Mouse (Mus musculus): Measurements from ENCODE around the gene Lad1. TPM values are rescaled to one million over a fixed set of nuclear protein-coding genes. Genes with fewer than 3 reads are reported as not detected.

Gene Lad1
- polyA plus RNA-seq, 1 experiment from 2014 or later = 0.36 TPM

GRCm38 (mm10) chr1:135835716-135836483 lies 17.5 kb downstream of the Lad1 start, which contains the start of gene Tnnt2:
TSS of gene Tnnt2 (plus strand) at chr1:135836354.
- no peaks in the 10 kb centered on the region for H3K27me3 ChIP-seq
- no peak for ATAC-seq
- H3K27ac ChIP-seq = no peak within 1 kb of the TSS
- no peak within 1 kb of the TSS for H3K4me2 ChIP-seq (replicated peaks)
- no peaks in the 10 kb centered on the region for H3K9me3 ChIP-seq
- H3K4me3 ChIP-seq (replicated peaks) = no peak within 1 kb of the TSS
- WGBS = 51% methylated on average over 9 of the region's 9 CpGs
- H3K36me3 ChIP-seq = no peaks in the 10 kb centered on the region
- no peak within 1 kb of the TSS for H3K9ac ChIP-seq (replicated peaks)
- no peaks in the 10 kb centered on the region for H3K4me1 ChIP-seq (replicated peaks)

- no peak overlapping the region for H3K4me3 ChIP-seq (replicated peaks)
- no peaks in the 10 kb centered on the region for H3K27me3 ChIP-seq
- no peaks in the 10 kb centered on the region for H3K36me3 ChIP-seq
- H3K9ac ChIP-seq (replicated peaks) = no peak overlapping the region
- 70% methylated on average over 4 of the region's 4 CpGs for WGBS
- H3K4me1 ChIP-seq (replicated peaks) = no peaks in the 10 kb centered on the region
- H3K27ac ChIP-seq = no peak overlapping the region
- no peaks in the 10 kb centered on the region for H3K9me3 ChIP-seq
- no peak overlapping the region for H3K4me2 ChIP-seq (replicated peaks)
- no peak for ATAC-seq
Observed at GRCm38 (mm10) chr1:135838626-135839025, 20.2 kb downstream of the Lad1 start.

DNA sequence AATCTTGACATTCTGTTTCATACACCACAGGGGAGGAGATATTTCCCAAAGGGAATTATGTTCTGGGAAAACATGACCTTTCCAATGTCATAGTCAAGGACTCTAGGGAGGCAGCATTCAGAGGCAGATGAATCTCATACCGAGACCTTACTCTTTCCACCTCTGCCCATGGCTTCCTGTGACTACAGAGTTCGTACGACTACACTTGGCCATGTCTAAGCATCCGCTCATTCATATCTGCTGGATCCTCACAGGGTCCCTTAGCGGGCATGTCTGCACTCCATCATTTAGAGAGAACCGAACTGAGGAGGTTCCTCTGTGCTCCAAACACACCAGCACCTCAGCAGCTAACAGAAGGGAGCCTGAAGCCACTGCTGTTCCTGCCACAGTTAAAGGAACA lies 20.7 kb downstream of the Lad1 start:
- 92% methylated on average over 6 of the region's 6 CpGs for WGBS

DNA sequence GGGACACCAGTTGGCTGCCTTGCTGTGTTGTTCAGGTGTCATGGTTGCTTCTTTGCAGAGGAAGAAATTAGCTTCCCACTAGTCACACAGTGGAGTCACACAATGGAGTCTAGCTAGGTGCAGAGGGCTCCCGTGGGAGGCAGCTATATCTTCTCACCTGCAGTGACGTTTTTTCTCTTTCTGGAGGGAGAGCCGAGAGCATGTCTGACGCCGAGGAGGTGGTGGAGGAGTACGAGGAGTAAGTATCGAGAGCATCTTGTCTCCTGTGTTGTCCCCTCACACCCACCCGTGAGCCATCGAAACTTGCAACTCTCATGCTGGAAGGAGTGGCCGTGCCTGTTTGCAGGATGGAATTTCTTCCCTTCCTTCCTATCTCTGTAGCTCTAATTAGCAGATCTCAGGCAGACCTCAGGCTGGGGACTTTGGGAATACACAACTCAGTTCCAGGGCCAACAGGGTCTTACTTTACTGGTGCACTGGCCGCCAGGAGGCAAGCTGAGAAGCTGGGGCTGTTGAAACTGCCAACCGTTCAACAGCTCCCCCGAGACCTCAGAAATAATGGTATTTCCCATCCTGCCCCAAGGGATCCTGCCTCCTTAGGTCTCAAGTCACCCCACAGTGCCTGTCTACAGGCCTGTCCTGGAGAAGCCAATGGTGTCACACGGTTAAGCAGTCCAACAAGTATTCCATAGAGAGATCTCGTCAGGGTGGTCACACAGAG lies 22.4 kb downstream of the Lad1 start:
- Histone ChIP-seq H3K4me3 (replicated peaks) (no peak overlapping the region), H3K4me2 (replicated peaks) (no peak overlapping the region), H3K4me1 (replicated peaks) (no peaks in the 10 kb centered on the region), H3K36me3 (no peaks in the 10 kb centered on the region), H3K27me3 (no peaks in the 10 kb centered on the region), H3K9ac (replicated peaks) (no peak overlapping the region), H3K9me3 (no peaks in the 10 kb centered on the region), H3K27ac (no peak overlapping the region)
- no peak for ATAC-seq
- 83% methylated on average over 15 of the region's 15 CpGs for WGBS

More for the DNA sequence above, 20.7 kb downstream of the Lad1 start:
- no peaks in the 10 kb centered on the region for H3K27me3 ChIP-seq
- H3K9ac ChIP-seq (replicated peaks) = no peak overlapping the region
- H3K36me3 ChIP-seq = no peaks in the 10 kb centered on the region
- no peak overlapping the region for H3K27ac ChIP-seq
- H3K4me1 ChIP-seq (replicated peaks) = no peaks in the 10 kb centered on the region
- H3K4me3 ChIP-seq (replicated peaks) = no peak overlapping the region
- no peaks in the 10 kb centered on the region for H3K9me3 ChIP-seq
- no peak for ATAC-seq
- H3K4me2 ChIP-seq (replicated peaks) = no peak overlapping the region

DNA sequence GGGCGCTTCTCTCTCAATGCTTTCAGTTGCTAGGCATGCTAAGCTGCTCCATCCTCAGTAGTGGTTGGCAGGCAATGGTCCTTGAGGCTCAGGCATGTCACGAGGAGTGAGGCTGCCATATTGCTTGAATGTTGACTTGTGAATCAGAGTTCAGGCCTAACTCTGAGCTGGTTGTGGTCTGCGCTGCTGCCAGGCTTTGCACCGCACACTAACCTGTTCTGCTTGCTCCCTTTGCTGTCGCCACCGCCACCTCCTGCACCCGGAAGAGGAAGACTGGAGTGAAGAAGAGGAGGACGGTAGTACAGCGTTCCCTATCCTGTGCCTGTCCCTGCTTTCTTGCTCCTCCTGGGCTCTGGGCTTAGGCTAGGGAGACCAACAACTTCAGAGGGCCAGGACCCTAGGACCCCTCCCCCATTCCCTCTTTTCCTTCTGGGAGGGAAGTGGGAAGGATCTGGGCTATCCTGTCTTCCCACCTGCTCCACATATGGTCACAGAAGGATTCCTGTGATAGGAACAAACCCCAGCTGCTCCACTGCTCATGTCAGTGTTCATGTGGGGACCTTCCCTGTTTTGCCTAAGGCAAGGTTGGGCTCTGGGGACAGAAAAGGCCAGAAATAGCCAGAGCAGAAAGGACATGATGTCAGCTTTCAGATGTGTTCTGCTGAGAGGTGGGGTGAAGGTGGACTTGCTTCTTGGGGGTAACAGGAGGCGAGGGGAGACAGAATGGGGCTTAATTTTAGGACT lies 25.3 kb downstream of the Lad1 start:
- WGBS = 88% methylated on average over 10 of the region's 10 CpGs

DNA sequence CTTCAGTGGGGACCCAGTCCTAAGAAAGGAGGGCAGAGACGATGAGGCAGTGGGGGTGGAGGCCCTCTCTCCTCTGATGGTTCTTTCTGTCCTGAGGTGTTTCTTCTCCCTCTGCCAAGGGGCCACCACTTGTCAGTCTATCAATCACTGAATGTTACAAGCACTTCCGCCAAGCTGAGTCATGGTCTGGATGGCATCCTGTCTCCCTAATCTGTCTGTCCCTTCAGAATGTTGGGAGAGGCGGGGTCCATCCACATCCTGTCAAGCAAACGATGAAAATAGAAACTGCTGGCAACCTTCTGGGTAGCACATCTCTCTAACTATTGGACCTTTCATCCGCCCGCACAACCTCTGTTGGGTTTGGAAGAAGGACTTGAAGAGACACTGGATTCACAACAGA lies 26.1 kb downstream of the Lad1 start:
- no peak overlapping the region for H3K4me3 ChIP-seq (replicated peaks)
- H3K36me3 ChIP-seq = no peaks in the 10 kb centered on the region
- no peaks in the 10 kb centered on the region for H3K27me3 ChIP-seq
- ATAC-seq = no peak
- H3K27ac ChIP-seq = no peak overlapping the region
- no peaks in the 10 kb centered on the region for H3K4me1 ChIP-seq (replicated peaks)
- WGBS = 86% methylated on average over 6 of the region's 6 CpGs
- H3K9me3 ChIP-seq = no peaks in the 10 kb centered on the region
- no peak overlapping the region for H3K9ac ChIP-seq (replicated peaks)
- no peak overlapping the region for H3K4me2 ChIP-seq (replicated peaks)

More for the DNA sequence above, 25.3 kb downstream of the Lad1 start:
- ATAC-seq = no peak
- no peak overlapping the region for H3K9ac ChIP-seq (replicated peaks)
- H3K4me3 ChIP-seq (replicated peaks) = no peak overlapping the region
- no peaks in the 10 kb centered on the region for H3K4me1 ChIP-seq (replicated peaks)
- H3K27me3 ChIP-seq = no peaks in the 10 kb centered on the region
- H3K4me2 ChIP-seq (replicated peaks) = no peak overlapping the region
- no peaks in the 10 kb centered on the region for H3K36me3 ChIP-seq
- no peak overlapping the region for H3K27ac ChIP-seq
- no peaks in the 10 kb centered on the region for H3K9me3 ChIP-seq

GRCm38 (mm10) chr1:135846632-135847031 lies 28.2 kb downstream of the Lad1 start:
- no peaks in the 10 kb centered on the region for H3K36me3 ChIP-seq
- peaks cover 5% of the 10 kb centered on the region; the same call in 1 of the 2 replicates for H3K4me1 ChIP-seq (replicated peaks)
- ATAC-seq = no peak
- H3K4me3 ChIP-seq (replicated peaks) = no peak overlapping the region
- no peaks in the 10 kb centered on the region for H3K27me3 ChIP-seq
- H3K9ac ChIP-seq (replicated peaks) = no peak overlapping the region
- no peaks in the 10 kb centered on the region for H3K9me3 ChIP-seq
- WGBS = 80% methylated on average over 5 of the region's 5 CpGs
- H3K4me2 ChIP-seq (replicated peaks) = no peak overlapping the region
- H3K27ac ChIP-seq = no peak overlapping the region

DNA sequence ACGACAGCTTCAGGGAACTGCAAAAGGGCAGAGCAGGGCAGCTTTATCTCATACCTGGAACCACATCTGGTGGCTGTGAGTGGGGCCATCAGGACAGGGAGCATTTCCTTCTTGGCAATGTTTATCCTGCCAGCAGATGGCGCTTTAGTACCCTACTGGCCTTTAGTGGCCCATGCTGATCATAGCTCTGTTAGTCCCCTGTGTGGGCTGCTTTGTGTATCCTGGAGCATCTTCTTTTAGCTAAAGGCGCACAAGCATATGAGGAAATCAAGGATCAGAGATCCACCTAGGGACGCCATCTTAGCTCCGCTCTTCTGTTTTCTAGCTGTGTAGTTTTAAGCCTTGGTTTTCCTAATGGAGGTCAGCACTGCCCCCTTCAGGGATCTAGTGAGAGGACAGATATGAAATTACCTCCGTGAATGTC lies 28.8 kb downstream of the Lad1 start:
- H3K36me3 ChIP-seq = no peaks in the 10 kb centered on the region
- no peak overlapping the region for H3K4me2 ChIP-seq (replicated peaks)
- H3K4me3 ChIP-seq (replicated peaks) = no peak overlapping the region
- ATAC-seq = no peak
- peaks cover 10% of the 10 kb centered on the region for H3K4me1 ChIP-seq (replicated peaks)
- no peaks in the 10 kb centered on the region for H3K27me3 ChIP-seq
- H3K27ac ChIP-seq = no peak overlapping the region
- WGBS = 24% methylated on average over 6 of the region's 6 CpGs
- H3K9ac ChIP-seq (replicated peaks) = no peak overlapping the region
- no peaks in the 10 kb centered on the region for H3K9me3 ChIP-seq

- Histone ChIP-seq H3K9ac (replicated peaks) (no peak overlapping the region), H3K27ac (no peak overlapping the region), H3K9me3 (no peaks in the 10 kb centered on the region), H3K27me3 (no peaks in the 10 kb centered on the region), H3K36me3 (no peaks in the 10 kb centered on the region), H3K4me2 (replicated peaks) (no peak overlapping the region), H3K4me3 (replicated peaks) (no peak overlapping the region), H3K4me1 (replicated peaks) (peaks cover 16% of the 10 kb centered on the region)
- ATAC-seq = no peak
- 92% methylated on average over 17 of the region's 17 CpGs for WGBS
Observed at GRCm38 (mm10) chr1:135847611-135848351, 29.4 kb downstream of the Lad1 start.

- 69% methylated on average over 12 of the region's 12 CpGs for WGBS
- no peaks in the 10 kb centered on the region for H3K36me3 ChIP-seq
- no peaks in the 10 kb centered on the region for H3K9me3 ChIP-seq
- H3K27ac ChIP-seq = no peak overlapping the region
- no peak overlapping the region for H3K9ac ChIP-seq (replicated peaks)
- no peak overlapping the region for H3K4me2 ChIP-seq (replicated peaks)
- H3K27me3 ChIP-seq = no peaks in the 10 kb centered on the region
- H3K4me1 ChIP-seq (replicated peaks) = peaks cover 19% of the 10 kb centered on the region
- no peak for ATAC-seq
- no peak overlapping the region for H3K4me3 ChIP-seq (replicated peaks)
Observed at GRCm38 (mm10) chr1:135850722-135851512, 32.5 kb downstream of the Lad1 start.
